Mouse (Mus musculus) forebrain, embryonic 13.5 days (tissue): ENCODE results near the gene Adh6a. TPM values are rescaled to one million over a fixed set of nuclear protein-coding genes. Genes with fewer than 3 reads are reported as not detected.
A peak's percentile ranks its signal among the peaks of the same experiment; 100 is the strongest.

Experiments
- ATAC-seq: fragments of 200-750 bp; cut with Nextera tagmentation; 2 replicates; pipeline ENCODE4 v1.8.0; 2017
- H3K27ac ChIP-seq: fragments of 300-500 bp; sonication (generic); 2 replicates; pipeline ENCODE4 v1.5.1; 2015; ENCODE audit warnings: inconsistent platforms, mild to moderate bottlenecking, moderate library complexity
- H3K27me3 ChIP-seq: fragments of 300-500 bp; sonication (generic); 2 replicates; pipeline ENCODE4 v1.6.1; 2015; ENCODE audit warnings: mild to moderate bottlenecking, inconsistent platforms
- H3K36me3 ChIP-seq: fragments of 300-500 bp; sonication (generic); 2 replicates; pipeline ENCODE4 v1.6.1; 2015; ENCODE audit warnings: mild to moderate bottlenecking, inconsistent platforms; ENCODE audit not compliant: poor library complexity, severe bottlenecking
- H3K4me1 ChIP-seq: fragments of 300-500 bp; sonication (generic); 2 replicates; pipeline ENCODE4 v1.6.1; 2015; ENCODE audit warnings: inconsistent platforms
- H3K4me2 ChIP-seq: fragments of 300-500 bp; sonication (generic); 2 replicates; pipeline ENCODE4 v1.6.1; 2015; ENCODE audit warnings: inconsistent platforms, mild to moderate bottlenecking, moderate library complexity
- H3K4me3 ChIP-seq: fragments of 300-500 bp; sonication (generic); 2 replicates; pipeline ENCODE4 v1.5.1; 2015; ENCODE audit warnings: mild to moderate bottlenecking, inconsistent platforms
- H3K9ac ChIP-seq: fragments of 300-500 bp; sonication (generic); 2 replicates; pipeline ENCODE4 v1.6.1; 2015; ENCODE audit warnings: mild to moderate bottlenecking, inconsistent platforms
- H3K9me3 ChIP-seq: fragments of 300-500 bp; sonication (generic); replicated peaks from 2 replicates; pipeline ENCODE4 v1.6.1; 2016; ENCODE audit warnings: inconsistent platforms
- WGBS: fragments of 180-500 bp; shearing (Covaris S2); methylation state at CpG from one replicate; pipeline ENCODE4 v1.1.7; 2015; 5-methylcytosine and 5-hydroxymethylcytosine counted together
- polyA plus RNA-seq: library from polyadenylated mRNA; unstranded; fragments of >200 nt; fragmentation: Nextera tagmentation; extraction: Ambion mirVana; gene quantifications from 2 replicates; pipeline ENCODE4 v1.2.1, GENCODE M21; 2015

Gene Adh6a
- polyA plus RNA-seq, 1 experiment from 2014 or later, result not detected

DNA sequence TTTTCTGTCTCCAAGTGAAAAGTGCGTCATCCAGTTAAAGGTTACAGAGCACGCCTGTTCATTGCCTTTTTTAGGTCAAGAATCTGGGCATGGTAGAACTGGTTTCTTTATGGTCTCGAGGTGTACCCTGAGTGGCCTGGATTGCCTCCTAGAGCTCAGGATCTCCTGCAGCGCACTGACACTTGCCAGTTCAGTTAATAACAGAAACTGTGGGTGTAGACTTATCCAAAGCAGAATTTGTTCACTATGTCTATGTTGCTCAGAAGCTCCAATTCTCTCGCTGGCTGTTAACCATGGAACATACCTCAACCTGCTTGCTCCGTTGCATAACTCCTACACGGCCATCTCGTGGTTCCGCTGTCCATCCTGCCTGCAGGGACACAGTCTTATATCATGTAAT lies 13.0 kb upstream of the Adh6a start:
- WGBS, result 95% methylated on average over 9 of the region's 9 CpGs
- ATAC-seq, result no peak
- Histone ChIP-seq H3K27me3 (no peaks in the 10 kb centered on the region), H3K4me2 (no peak overlapping the region), H3K36me3 (no peaks in the 10 kb centered on the region), H3K4me3 (no peak overlapping the region), H3K4me1 (no peaks in the 10 kb centered on the region), H3K27ac (no peak overlapping the region), H3K9ac (no peak overlapping the region), H3K9me3 (peaks cover 10% of the 10 kb centered on the region)

- Histone ChIP-seq H3K36me3 (no peaks in the 10 kb centered on the region), H3K4me3 (no peak overlapping the region), H3K4me1 (no peaks in the 10 kb centered on the region), H3K27ac (no peak overlapping the region), H3K27me3 (no peaks in the 10 kb centered on the region), H3K4me2 (no peak overlapping the region), H3K9me3 (peaks cover 8% of the 10 kb centered on the region), H3K9ac (no peak overlapping the region)
- 60% methylated on average over 4 of the region's 4 CpGs for whole genome bisulfite sequencing
- ATAC-seq, result no peak
Measured at GRCm38 (mm10) chr3:138302676-138303075, 10.4 kb upstream of the Adh6a start.

- H3K9ac ChIP-seq, result no peak overlapping the region
- no peaks in the 10 kb centered on the region for H3K9me3 ChIP-seq
- H3K36me3 ChIP-seq, result no peaks in the 10 kb centered on the region
- no peak overlapping the region for H3K4me3 ChIP-seq
- ATAC-seq, result no peak
- no peak overlapping the region for H3K4me2 ChIP-seq
- H3K27ac ChIP-seq, result no peak overlapping the region
- 95% methylated on average over 6 of the region's 6 CpGs for WGBS
- H3K27me3 ChIP-seq, result no peaks in the 10 kb centered on the region
- H3K4me1 ChIP-seq, result no peaks in the 10 kb centered on the region
Measured at GRCm38 (mm10) chr3:138303771-138304488, 9.2 kb upstream of the Adh6a start.

DNA sequence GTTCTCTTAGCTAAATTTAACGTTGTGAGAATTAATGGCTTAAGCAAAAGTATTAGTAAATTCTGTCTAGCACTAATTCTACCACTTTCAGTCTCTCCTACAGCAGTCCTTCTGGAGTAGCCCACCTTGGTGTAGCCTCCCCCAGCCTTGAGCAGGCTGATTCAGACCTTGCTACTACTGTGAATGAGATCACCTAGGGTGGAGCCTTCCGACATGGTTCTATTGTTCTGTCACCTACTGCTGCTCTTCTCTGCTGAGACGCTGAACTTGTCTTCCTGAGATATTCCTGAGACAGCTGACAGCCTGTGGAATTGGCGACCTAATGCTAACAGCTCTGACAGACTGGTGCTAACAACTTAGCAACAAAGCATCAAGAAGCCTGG lies 8.6 kb upstream of the Adh6a start:
- WGBS, result 53% methylated on average over 4 of the region's 4 CpGs
- Histone ChIP-seq H3K9me3 (no peaks in the 10 kb centered on the region), H3K4me2 (no peak overlapping the region), H3K4me1 (no peaks in the 10 kb centered on the region), H3K27me3 (no peaks in the 10 kb centered on the region), H3K27ac (no peak overlapping the region), H3K36me3 (no peaks in the 10 kb centered on the region), H3K4me3 (no peak overlapping the region), H3K9ac (no peak overlapping the region)
- no peak for ATAC-seq

- H3K36me3 ChIP-seq, result no peaks in the 10 kb centered on the region
- no peak overlapping the region for H3K4me2 ChIP-seq
- H3K4me1 ChIP-seq, result no peaks in the 10 kb centered on the region
- peak; percentile 19; the same call in 1 of the 2 replicates for ATAC-seq
- no peaks in the 10 kb centered on the region for H3K27me3 ChIP-seq
- 74% methylated on average over 10 of the region's 10 CpGs for WGBS
- H3K27ac ChIP-seq, result no peak overlapping the region
- no peaks in the 10 kb centered on the region for H3K9me3 ChIP-seq
- no peak overlapping the region for H3K4me3 ChIP-seq
- H3K9ac ChIP-seq, result no peak overlapping the region
Measured at GRCm38 (mm10) chr3:138305486-138306289, 7.4 kb upstream of the Adh6a start.

GRCm38 (mm10) chr3:138306290-138306683 lies 6.8 kb upstream of the Adh6a start:
- Histone ChIP-seq H3K27ac (no peak overlapping the region), H3K4me2 (no peak overlapping the region)
- no peak for ATAC-seq

DNA sequence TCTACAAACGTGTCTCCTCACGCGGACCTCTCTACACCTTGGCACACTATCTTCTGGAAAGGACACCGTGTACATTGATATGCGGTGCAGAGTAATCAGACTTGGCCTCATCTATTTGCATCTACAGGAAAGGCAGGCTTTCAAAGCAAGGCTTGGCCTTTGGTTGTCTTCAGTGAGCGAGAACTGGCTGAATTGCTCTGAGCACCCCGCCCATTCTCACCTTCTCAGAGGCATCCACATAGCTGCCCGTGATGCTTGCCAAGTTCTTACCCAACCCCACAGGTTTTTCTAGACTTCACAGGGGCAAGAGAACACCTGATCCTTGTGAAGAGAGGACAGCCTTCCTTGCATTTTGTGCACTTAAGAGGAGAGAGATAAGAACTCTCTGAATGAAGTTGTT lies 3.2 kb upstream of the Adh6a start:
- no peak for ATAC-seq
- no peaks in the 10 kb centered on the region for H3K9me3 ChIP-seq
- H3K27me3 ChIP-seq, result no peaks in the 10 kb centered on the region
- no peak overlapping the region for H3K4me3 ChIP-seq
- 93% methylated on average over 8 of the region's 8 CpGs for WGBS
- no peak overlapping the region for H3K9ac ChIP-seq
- H3K27ac ChIP-seq, result no peak overlapping the region
- no peak overlapping the region for H3K4me2 ChIP-seq
- H3K4me1 ChIP-seq, result no peaks in the 10 kb centered on the region
- no peaks in the 10 kb centered on the region for H3K36me3 ChIP-seq

More at GRCm38 (mm10) chr3:138306290-138306683, 6.8 kb upstream of the Adh6a start:
- no peak overlapping the region for H3K9ac ChIP-seq
- no peak overlapping the region for H3K4me3 ChIP-seq
- WGBS, result 69% methylated on average over 8 of the region's 8 CpGs
- H3K27me3 ChIP-seq, result no peaks in the 10 kb centered on the region
- H3K4me1 ChIP-seq, result no peaks in the 10 kb centered on the region
- no peaks in the 10 kb centered on the region for H3K36me3 ChIP-seq
- H3K9me3 ChIP-seq, result no peaks in the 10 kb centered on the region

DNA sequence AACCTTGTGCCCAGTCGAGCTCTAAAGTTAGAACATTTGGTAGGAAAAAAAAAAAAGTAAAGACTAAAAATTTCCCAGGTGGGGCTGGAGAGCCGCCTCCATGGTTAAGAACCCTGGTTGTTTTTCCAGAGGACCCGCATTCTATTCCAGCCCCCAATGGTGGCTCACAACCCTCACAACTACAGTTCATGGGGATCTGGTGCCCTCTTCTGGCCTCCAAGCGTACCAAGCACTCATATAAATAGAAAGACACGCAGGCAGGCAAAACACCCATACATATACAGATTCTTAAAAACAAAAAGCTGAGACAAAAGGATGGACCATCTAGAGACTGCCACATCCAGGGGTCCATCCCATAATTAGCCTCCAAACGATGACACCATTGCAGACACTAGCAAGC lies 2.1 kb upstream of the Adh6a start:
- WGBS, result 90% methylated on average over 6 of the region's 6 CpGs
- ATAC-seq, result no peak
- H3K4me1 ChIP-seq, result no peaks in the 10 kb centered on the region

GRCm38 (mm10) chr3:138316908-138317472 lies 3.9 kb downstream of the Adh6a start:
- no peak for ATAC-seq
- Histone ChIP-seq H3K36me3 (no peaks in the 10 kb centered on the region), H3K9ac (no peak overlapping the region), H3K4me3 (no peak overlapping the region), H3K27me3 (no peaks in the 10 kb centered on the region), H3K4me1 (no peaks in the 10 kb centered on the region), H3K9me3 (no peaks in the 10 kb centered on the region), H3K27ac (no peak overlapping the region), H3K4me2 (no peak overlapping the region)
- 86% methylated on average over 2 of the region's 2 CpGs for WGBS

More for the DNA sequence above, 2.1 kb upstream of the Adh6a start:
- Histone ChIP-seq H3K9me3 (no peaks in the 10 kb centered on the region), H3K4me3 (no peak overlapping the region), H3K27me3 (no peaks in the 10 kb centered on the region), H3K4me2 (no peak overlapping the region), H3K36me3 (no peaks in the 10 kb centered on the region), H3K9ac (no peak overlapping the region), H3K27ac (no peak overlapping the region)

DNA sequence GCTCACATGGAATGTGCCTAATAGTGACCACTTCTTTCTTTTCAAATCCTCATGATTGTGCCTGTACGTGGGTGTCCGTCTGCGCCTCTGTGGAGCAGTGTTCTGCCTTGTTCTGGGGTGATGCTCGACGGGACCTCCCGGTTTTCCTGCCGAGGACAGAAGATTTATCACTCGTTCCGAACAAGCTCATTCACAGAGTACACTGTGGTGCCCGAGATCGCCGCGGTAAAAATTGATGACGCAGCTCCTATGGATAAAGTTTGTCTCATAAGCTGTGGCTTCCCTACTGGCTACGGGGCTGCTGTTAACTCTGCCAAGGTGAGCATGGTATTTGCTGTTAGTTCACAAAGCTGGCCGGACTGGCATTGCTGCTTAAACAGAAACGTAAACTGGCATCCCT lies 11.9 kb downstream of the Adh6a start:
- no peaks in the 10 kb centered on the region for H3K27me3 ChIP-seq
- H3K9ac ChIP-seq, result no peak overlapping the region
- no peak overlapping the region for H3K4me3 ChIP-seq
- H3K27ac ChIP-seq, result no peak overlapping the region
- H3K4me1 ChIP-seq, result no peaks in the 10 kb centered on the region
- H3K4me2 ChIP-seq, result no peak overlapping the region
- 92% methylated on average over 17 of the region's 17 CpGs for whole genome bisulfite sequencing
- no peaks in the 10 kb centered on the region for H3K9me3 ChIP-seq
- no peaks in the 10 kb centered on the region for H3K36me3 ChIP-seq
- ATAC-seq, result no peak

GRCm38 (mm10) chr3:138325466-138325865 lies 12.4 kb downstream of the Adh6a start:
- no peaks in the 10 kb centered on the region for H3K9me3 ChIP-seq
- H3K4me2 ChIP-seq, result no peak overlapping the region
- H3K36me3 ChIP-seq, result no peaks in the 10 kb centered on the region
- ATAC-seq, result no peak
- no peak overlapping the region for H3K9ac ChIP-seq
- no peak overlapping the region for H3K27ac ChIP-seq
- no peaks in the 10 kb centered on the region for H3K27me3 ChIP-seq
- H3K4me3 ChIP-seq, result no peak overlapping the region
- H3K4me1 ChIP-seq, result no peaks in the 10 kb centered on the region
- WGBS, result 93% methylated on average over 6 of the region's 6 CpGs

DNA sequence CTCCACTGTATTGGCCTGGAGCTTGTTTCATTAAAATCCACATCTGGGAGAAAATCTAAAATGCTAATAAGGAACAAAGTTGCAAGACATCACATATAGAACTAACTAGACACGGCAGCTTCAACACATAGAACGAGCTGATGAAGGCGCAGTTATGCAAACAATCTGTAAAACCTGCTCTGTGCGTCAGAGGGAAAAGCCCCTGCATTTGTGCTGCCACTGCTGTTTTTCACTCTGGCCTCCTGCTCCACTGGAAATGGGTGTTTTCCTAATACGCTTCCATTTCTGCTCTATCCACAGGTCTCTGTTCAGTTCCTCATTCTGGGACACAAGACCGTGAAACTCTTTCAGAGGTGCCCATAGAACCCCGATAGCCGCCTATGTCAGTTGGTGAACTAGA lies 20.8 kb downstream of the Adh6a start:
- no peaks in the 10 kb centered on the region; the same call in 1 of the 2 replicates for H3K9me3 ChIP-seq
- no peak for ATAC-seq
- 93% methylated on average over 8 of the region's 8 CpGs for WGBS

More for the DNA sequence above, 20.8 kb downstream of the Adh6a start:
- H3K4me3 ChIP-seq, result no peak overlapping the region
- H3K27me3 ChIP-seq, result no peaks in the 10 kb centered on the region
- no peak overlapping the region for H3K27ac ChIP-seq
- no peaks in the 10 kb centered on the region for H3K36me3 ChIP-seq
- no peak overlapping the region for H3K4me2 ChIP-seq
- H3K4me1 ChIP-seq, result no peaks in the 10 kb centered on the region
- H3K9ac ChIP-seq, result no peak overlapping the region
